Mouse (Mus musculus) cortical plate, adult 2 months (tissue): ENCODE results near the gene Atp6v1e2. TPM values are rescaled to one million over a fixed set of nuclear protein-coding genes. Genes with fewer than 3 reads are reported as not detected.
A peak's percentile ranks its signal among the peaks of the same experiment; 100 is the strongest.

Source experiments
- H3K27ac ChIP-seq: fragments of 200-500 bp; 2 replicates; pipeline ENCODE4 v1.5.1; 2012; ENCODE audit warnings: low read length, control low read depth, inconsistent platforms; ENCODE audit not compliant: insufficient read depth
- H3K4me1 ChIP-seq: fragments of 200-500 bp; 2 replicates; pipeline ENCODE4 v1.6.1; 2011; ENCODE audit warnings: low read length; ENCODE audit not compliant: control insufficient read depth, insufficient read depth
- H3K4me3 ChIP-seq: fragments of 200-500 bp; 2 replicates; pipeline ENCODE4 v1.5.1; 2011; ENCODE audit warnings: mild to moderate bottlenecking, low read length, control low read depth; ENCODE audit not compliant: insufficient read depth
- CTCF ChIP-seq: fragments of 200-500 bp; IDR thresholded peaks from 2 replicates; pipeline ENCODE4 v1.5.1; 2011; ENCODE audit warnings: mild to moderate bottlenecking, control low read depth, low read length; ENCODE audit not compliant: insufficient read depth; ENCODE audit errors: extremely low read depth
- POLR2A ChIP-seq: fragments of 200-500 bp; IDR thresholded peaks from 2 replicates; pipeline ENCODE4 v1.6.1; 2011; ENCODE audit warnings: mild to moderate bottlenecking, low read length, control low read depth; ENCODE audit not compliant: insufficient read depth; ENCODE audit errors: extremely low read depth
- polyA plus RNA-seq: library from polyadenylated mRNA; depleted of rRNA; stranded (reverse); fragments of >200 nt; gene quantifications from 2 replicates; pipeline ENCODE4 v1.2.3, GENCODE M21; 2012

Gene Atp6v1e2
- polyA plus RNA-seq, 1 experiment: not detected

GRCm38 (mm10) chr17:86957239-86957638, 9.5 kb upstream of the Atp6v1e2 start:
- Histone ChIP-seq H3K4me1 (no peaks in the 10 kb centered on the region; the same call in 1 of the 2 replicates), H3K27ac (no peak overlapping the region), H3K4me3 (no peak overlapping the region)
- TF ChIP-seq POLR2A (no peak), CTCF (no peak)

- no peak for TF ChIP-seq POLR2A
- Histone ChIP-seq H3K4me3 (no peak overlapping the region), H3K27ac (no peak overlapping the region), H3K4me1 (no peaks in the 10 kb centered on the region)
Measured at GRCm38 (mm10) chr17:86948801-86949200, 1.1 kb upstream of the Atp6v1e2 start.

GRCm38 (mm10) chr17:86946078-86946477, 1.6 kb downstream of the Atp6v1e2 start:
- Histone ChIP-seq H3K4me3 (no peak overlapping the region), H3K27ac (no peak overlapping the region), H3K4me1 (no peaks in the 10 kb centered on the region)
- TF ChIP-seq POLR2A: no peak
- no peak for TF ChIP-seq CTCF

GRCm38 (mm10) chr17:86943158-86943557, 4.5 kb downstream of the Atp6v1e2 start:
- Histone ChIP-seq H3K4me1 (no peaks in the 10 kb centered on the region), H3K27ac (no peak overlapping the region), H3K4me3 (no peak overlapping the region)
- TF ChIP-seq POLR2A: no peak
- TF ChIP-seq CTCF: no peak

- H3K4me1 ChIP-seq: peaks cover 3% of the 10 kb centered on the region; the same call in 1 of the 2 replicates
- no peak for TF ChIP-seq POLR2A
- TF ChIP-seq CTCF: no peak
- no peak overlapping the region for H3K4me3 ChIP-seq
- H3K27ac ChIP-seq: no peak overlapping the region
Measured at GRCm38 (mm10) chr17:86942112-86942511, 5.6 kb downstream of the Atp6v1e2 start.

- TF ChIP-seq CTCF (no peak), POLR2A (no peak)
- Histone ChIP-seq H3K4me3 (no peak overlapping the region), H3K4me1 (peaks cover 3% of the 10 kb centered on the region; the same call in 1 of the 2 replicates), H3K27ac (no peak overlapping the region)
Measured at GRCm38 (mm10) chr17:86938683-86939082, 9.0 kb downstream of the Atp6v1e2 start.

GRCm38 (mm10) chr17:86937497-86938155, 10.1 kb downstream of the Atp6v1e2 start:
- Histone ChIP-seq H3K4me3 (peak overlapping the region; percentile 40), H3K27ac (peak overlapping the region; percentile 74), H3K4me1 (peaks cover 3% of the 10 kb centered on the region; the same call in 1 of the 2 replicates)
- no peak for TF ChIP-seq POLR2A
- TF ChIP-seq CTCF: no peak

- Histone ChIP-seq H3K4me1 (peaks cover 3% of the 10 kb centered on the region; the same call in 1 of the 2 replicates), H3K4me3 (no peak overlapping the region; the same call in 1 of the 2 replicates), H3K27ac (no peak overlapping the region)
- TF ChIP-seq CTCF: no peak
- TF ChIP-seq POLR2A: no peak
Measured at GRCm38 (mm10) chr17:86937064-86937463, 10.6 kb downstream of the Atp6v1e2 start.

- TF ChIP-seq CTCF (no peak), POLR2A (no peak)
- Histone ChIP-seq H3K4me3 (no peak overlapping the region), H3K4me1 (peaks cover 3% of the 10 kb centered on the region; the same call in 1 of the 2 replicates), H3K27ac (no peak overlapping the region)
Measured at GRCm38 (mm10) chr17:86932896-86933295, 14.8 kb downstream of the Atp6v1e2 start.

- Histone ChIP-seq H3K4me1 (no peaks in the 10 kb centered on the region), H3K4me3 (no peak overlapping the region), H3K27ac (no peak overlapping the region)
- TF ChIP-seq POLR2A (no peak), CTCF (no peak)
Measured at GRCm38 (mm10) chr17:86929981-86930380, 17.7 kb downstream of the Atp6v1e2 start.

GRCm38 (mm10) chr17:86929355-86929754, 18.3 kb downstream of the Atp6v1e2 start:
- no peak overlapping the region for H3K27ac ChIP-seq
- TF ChIP-seq POLR2A (no peak), CTCF (no peak)
- H3K4me3 ChIP-seq: no peak overlapping the region
- H3K4me1 ChIP-seq: no peaks in the 10 kb centered on the region
